Mouse (Mus musculus) frontal cortex, postnatal 36 days (tissue): ENCODE data around the gene Fdxr.

Source experiments
- DNase-seq, 2 experiments: peaks; one replicate each; pipeline ENCODE4 v3.0.0; 2022; ENCODE audit warnings: low spot score in 2 of 2

Fdxr gene

DNA sequence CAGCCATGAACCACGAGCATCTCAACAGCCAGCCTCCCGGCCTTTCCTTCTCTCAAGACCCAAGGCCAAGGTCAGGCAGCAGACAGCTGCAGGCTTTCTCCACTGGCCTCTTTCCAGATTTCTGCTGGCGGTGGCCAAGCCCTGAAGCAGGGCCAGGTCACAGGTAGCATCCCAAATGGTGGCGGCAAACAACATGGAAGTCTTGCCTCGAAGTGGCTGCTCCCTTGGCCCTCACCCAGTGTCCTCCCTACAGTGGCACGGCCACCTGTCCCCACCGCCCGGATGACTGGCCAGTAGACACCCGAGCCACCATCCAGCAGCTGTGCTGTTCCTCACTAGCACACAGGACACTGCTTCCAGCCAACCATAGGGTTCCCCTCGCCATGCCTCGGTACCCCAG lies 35.4 kb downstream of the Fdxr start:
- DNase-seq: no peak

DNA sequence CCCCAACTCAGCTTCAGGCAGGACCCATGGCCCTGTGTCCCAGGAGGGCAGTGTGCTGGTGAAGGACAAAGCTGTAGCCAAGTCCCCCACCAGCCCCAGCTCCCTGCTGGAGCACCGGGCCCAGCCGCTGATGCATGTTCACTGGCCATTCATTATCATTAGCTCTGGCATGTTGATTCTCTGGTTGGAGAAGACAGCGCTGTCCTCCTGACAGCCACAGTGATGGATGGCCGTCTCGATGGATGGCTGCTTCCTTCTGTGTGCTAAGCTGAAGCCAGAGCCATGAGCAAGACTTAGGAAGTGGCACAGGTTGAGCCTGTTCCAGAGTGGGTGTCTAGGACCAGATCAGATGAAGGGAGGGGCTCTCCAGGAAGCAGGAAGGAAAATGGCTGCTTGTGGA lies 40.3 kb downstream of the Fdxr start:
- no peak for DNase-seq

DNA sequence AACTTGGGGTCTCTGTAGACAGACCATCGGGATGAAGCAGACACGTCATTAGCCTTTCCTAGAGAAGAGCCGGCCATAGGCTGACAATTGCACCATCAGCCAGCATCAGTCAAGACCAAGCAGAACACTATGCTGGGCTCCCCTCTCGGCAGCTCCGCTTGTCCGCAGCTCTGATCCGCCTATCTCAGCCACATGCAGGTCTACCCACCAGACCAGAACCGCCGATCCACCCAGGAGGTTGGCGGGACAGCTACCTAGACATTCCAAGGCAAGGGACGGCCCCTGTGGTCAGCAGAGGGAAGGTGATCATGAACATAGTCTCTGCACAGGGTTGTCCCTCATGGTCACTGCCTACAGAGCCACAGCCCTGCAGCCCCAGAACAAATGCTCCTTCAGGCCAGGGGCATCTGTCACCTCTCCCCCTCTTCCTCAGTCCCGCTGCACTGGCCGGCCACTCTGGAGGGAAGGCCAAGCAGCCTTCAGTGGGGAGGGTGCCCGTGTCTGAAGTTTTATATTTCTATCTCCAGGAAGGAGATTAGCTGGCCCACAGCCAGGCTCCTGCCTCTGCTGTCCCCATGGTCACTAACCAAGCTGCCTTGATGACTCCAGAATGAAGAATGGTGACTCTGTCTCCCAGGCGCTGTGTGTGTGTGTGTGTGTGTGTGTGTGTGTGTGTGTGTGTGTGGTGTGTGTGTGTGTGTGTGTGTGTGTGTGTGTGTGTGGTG lies 42.4 kb downstream of the Fdxr start:
- no peak for DNase-seq

DNA sequence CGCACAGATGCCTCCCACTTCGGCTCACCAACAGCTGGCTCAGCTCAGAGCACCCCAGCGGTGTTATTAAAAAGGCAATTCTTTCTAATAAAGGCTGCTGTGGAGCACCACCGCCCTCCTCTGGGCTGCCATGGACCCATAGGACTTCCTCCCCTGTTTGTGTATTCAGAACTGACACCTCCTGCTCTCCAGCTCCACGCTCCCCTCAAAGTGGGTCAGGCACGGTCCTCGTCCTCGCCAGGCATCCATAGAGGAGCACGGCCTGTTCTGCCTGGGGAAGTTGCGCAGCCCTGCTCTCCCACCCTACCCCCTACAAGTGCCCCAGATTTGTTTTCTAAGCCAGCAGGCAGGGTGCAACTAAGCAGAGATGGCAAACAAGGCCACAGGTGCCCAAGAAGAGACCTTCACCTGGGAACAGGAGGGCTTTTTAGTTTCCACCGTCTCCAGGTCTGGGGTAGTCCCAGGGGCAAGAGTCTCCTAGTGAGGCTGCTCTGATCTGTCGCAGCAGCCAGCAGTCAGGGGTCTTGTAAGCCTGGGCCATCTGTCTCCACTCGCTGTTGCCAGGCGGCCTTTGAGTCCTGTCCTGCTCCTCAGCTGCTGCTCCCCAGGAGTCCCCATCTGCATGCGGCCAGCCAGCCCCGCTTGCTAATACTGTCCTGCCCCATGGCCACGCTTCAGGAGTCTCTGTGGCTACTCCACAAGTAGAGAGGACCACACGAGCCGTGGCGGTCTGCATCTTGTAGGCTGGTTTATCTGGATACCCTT lies 43.1 kb downstream of the Fdxr start:
- peak; percentile 40 to 54 for DNase-seq

DNA sequence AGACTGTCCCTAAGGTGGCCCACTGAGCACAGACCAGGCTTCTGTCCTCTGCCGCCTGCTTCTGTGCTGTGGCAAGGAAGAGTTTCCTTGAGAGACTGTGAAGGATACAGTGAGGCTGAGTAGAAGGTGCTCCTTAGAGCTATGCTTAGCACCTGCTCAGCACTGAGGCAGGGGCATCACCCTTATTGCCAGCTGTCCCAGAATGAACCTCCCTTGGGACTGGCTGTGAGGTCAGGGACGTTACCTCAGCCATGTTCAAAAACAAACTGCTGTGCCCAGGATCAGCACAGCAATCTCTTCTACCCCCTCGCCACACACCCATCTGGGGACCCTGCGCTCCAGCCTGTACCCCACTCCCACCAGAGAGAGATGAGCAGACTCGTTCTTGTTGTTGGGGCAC lies 44.0 kb downstream of the Fdxr start:
- DNase-seq: no peak

DNA sequence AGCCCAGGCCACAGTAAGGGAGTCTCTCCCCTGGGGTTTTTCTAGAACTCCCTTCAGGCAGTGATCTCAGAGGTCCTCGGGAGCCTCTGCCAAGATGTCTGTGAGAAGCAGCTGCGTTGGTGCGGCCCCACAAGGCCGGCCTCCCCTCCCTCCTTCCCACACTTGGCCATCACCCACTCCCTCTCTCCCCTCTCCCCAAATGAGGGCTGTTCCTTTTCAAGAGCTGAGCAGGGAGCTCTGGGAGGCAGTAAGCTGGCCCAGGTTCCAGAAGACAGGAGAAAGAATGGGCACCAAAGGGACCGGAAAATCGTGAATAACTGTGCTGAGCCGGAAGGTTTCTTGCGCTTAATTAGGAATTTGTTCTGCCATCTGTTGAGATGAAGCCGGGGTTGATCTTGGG lies 44.9 kb downstream of the Fdxr start:
- no peak for DNase-seq

DNA sequence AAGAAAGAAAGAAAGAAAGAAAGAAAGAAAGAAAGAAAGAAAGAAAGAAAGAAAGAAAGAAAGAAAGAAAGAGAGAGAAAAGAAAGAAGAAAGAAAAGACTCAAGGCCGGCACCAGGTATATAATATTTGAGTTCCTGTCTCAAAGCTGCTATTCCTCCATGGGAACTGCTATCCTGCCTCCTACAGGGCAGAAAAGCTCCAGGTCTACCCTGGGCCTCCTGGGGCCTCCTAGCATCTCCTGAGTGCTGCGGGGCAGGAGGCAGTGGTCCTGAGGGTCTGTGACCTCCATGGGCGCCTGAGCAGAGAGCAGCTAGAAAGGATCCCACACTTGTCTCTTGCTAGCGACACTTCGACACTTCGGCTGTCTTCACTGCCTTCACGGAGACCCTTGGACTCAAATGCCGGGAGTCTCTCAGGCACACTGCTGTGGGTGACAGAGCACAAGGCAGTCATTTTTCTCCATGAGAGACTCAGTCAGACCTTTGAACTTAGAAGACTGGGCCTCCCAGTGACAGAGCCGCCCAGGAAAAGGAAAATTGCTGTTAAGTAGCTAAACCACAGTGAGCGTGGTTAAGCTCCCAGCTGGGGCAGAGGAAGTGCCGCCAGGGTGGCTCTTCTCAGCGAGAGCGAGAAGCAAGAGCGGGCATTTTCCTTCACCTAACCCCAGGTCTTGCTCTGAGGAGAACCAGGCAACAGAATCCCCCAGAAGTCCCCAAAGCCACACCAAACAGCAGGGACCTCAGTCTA lies 45.5 kb downstream of the Fdxr start:
- no peak for DNase-seq

DNA sequence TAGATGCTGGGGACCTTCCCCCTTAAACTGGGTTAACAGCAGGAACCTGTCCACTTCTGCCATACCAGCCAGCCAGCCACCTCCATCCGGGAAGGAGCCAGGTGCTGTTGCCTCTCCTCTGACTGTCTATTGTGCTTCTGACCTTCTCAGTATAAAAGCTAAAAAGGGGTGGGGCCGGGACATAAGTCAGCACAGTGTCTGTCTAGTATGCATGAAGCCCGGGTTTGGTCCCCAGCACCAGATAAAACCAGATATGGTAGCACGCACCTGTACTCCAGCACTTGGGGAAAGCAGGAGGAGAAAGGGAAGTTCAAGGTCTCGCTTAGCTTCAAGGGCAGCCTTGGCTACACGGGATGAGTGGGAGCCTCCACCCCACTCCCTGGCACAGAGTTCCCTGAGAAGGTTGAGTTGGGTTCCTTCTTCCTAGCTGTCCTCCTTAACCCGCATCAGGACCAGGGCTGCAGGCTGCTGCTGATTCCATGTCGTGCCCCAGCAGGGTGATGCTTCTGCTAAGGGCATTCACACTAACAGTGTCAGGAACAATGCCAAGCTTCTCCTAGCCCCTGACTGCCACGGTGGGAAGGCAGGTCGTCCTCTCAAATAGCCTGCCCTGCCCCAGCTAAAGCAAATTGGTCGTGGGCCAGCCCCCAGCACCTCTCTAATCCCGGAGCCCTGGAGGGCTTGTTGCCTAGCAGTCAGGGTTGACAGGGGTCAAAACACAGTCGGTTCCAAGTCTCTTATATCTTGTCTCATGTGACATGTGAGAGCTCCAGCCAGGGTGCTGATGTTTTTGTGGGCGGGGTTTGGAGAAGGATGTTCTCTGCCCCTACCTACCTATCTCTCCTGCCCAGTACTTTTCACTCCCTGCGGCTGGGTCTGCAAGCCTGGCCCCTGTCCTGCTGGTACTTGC lies 47.6 kb downstream of the Fdxr start:
- no peak for DNase-seq

DNA sequence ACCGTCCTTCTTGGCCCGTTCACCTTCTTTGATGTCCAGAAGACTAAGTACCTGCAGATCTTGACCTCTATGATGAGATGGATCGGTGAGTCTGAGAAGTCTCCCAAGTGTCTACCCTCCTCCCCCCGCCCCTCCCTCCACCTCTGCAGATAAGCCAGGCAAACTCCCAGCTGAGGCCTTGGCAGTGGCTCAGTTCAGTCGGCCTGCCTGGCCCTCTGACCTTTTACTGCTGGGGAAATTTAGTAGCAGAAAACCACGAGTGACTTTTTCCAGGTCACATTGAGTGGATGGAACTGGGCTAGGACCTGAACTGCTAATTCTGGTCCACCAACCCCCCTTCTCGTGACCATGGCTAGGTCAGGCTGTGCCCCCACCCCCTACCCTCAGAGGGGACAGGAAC lies 48.4 kb downstream of the Fdxr start:
- no peak for DNase-seq

DNA sequence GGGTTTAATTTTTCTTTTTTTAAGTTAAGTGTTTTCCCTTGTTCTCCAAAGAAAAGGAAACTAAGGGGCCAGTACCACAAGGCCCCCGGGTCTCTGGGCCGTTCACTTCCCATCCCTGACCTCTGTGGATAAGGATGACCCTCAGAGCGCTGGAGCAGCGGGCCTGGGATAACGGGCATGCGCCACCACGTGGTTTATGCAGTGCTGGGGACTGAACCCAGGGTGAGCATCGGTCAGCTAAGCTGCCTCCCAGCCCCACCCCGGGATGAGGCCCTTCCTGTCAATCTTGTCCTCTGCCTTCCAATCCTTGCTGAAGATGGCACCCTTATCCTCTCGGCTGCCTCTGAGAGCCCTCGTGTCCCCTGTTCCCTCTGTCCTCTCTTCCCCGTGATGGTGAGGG lies 49.2 kb downstream of the Fdxr start:
- no peak for DNase-seq

DNA sequence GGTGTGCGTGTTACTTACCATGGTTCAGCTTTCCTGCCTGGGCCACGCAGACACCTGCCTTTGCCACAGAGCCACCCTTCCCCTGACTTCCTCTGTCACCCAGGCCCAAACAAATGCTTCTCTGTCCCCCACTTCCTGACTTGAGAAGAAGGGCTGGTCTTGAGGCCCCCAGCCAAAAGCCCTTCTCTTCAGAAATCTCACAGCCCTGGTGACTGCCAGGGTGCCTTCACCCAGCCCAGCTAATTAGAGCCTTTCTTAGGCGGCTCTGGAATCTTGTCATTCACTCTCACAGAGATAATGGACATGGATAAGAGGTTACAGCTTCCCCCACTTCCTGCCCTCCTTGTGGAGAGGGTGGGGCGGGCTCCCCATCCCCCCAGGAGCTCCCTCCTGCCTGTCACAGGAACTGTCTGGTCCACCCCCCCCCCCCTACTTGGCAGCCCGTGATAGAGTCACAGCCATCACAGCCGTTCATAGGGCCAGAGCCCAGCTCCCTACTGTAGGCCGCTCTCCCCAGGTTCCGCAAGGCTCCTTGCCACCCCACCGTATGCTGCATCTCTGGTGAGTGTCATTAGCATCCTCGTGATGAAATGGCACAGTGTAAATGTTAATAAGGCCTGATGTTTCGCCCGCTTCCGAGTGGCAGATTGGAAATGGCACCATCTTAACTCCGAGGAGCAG lies 49.9 kb downstream of the Fdxr start:
- no peak for DNase-seq

DNA sequence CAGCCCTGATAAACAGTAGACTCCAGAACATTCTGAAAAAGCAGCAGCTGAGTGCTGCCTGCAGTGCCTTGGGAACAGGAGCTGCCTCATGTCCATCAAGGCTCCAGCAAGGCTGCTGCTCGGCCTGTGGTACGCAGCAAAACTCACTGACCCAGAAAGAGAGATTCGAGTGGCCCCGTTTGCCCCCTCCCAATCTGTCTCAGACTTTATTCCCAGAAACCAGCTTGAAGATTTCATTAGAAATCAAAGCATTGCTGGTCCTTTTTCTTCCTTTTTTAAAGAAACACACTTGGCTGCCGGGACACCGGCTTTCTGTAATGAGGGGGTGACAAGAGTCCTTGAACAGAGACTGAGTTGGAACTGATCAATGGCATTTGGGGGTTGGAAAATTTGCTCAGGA lies 51.5 kb downstream of the Fdxr start:
- DNase-seq: peak in 1 of 2 experiments; percentile 31

DNA sequence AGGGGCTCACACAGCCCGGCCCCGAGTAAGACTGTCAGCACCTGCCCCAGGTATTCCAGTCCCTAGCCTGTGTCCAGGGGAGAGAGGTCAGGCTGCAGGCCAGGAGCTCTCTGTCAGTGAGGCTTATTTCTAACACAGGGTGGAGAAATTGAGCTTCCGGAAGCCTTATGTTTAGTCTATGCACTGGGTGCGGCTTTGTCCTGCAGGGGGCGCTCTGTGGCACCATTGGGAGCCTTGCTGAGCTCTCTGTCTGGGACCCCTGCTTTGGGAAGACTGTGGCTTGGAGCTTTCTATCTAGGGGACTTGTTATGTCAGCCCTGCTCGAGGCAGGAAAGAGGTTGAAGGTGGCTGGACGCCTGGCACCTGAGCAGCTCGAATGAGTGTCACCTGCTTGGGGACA lies 52.0 kb downstream of the Fdxr start:
- DNase-seq: peak; percentile 27 to 53

DNA sequence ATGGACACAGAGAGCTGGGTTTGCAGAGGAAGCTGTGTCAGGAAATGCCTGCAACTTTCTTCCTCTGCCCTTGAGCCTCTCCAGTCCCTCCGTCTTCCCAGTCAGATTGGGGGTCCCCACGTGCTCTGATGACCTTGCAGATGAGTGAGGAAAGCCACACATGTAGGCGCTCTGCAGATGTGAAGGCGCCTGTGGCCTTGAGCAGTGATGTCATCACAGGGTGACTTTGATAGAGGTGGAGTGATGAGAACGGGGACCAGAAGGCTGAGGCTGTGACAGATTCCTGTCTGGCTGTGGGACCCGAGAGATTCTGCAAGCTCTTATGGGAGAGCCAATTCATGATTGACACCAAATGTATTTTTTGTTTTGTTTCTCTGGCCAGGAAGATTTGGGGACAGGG lies 53.0 kb downstream of the Fdxr start:
- DNase-seq: no peak

DNA sequence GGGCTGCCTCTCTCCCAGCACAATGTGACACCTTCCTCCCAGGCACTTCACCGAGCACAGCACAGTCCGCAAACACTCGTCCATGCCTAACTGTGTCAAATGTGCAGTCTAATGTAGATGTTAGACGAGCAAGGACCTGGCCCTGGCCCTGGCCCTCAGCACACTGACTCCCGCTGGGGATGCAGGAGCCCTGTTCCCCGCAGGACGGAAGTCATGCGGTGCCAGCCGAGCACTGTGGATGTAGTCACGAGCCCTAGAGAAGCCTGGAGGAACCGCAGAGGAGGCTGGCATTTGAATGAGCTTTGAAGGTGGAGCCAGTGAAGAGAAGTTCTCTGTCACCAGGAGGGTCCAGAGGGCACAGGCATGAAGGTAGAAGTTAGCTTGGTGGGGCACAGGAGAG lies 53.4 kb downstream of the Fdxr start:
- no peak for DNase-seq

DNA sequence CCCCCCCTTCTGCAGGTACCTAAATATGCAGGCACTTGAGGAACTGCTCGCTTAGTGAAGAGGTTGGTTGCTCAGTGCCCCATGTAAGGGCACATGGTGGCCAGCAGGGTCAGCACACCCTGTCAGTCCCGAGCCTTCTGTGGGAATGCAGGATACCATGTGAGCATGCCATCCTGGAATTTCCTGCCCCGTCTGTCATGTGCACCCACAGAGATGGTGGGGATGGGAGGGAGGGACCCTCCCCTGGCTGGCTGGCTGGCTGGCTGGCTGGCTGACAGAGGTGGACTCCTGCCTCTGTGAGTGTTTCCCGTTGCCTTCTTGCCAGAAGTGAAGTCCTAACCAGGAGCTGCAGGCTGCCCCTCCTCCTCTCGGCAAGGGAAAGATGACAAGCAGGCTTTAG lies 54.3 kb downstream of the Fdxr start:
- no peak for DNase-seq

DNA sequence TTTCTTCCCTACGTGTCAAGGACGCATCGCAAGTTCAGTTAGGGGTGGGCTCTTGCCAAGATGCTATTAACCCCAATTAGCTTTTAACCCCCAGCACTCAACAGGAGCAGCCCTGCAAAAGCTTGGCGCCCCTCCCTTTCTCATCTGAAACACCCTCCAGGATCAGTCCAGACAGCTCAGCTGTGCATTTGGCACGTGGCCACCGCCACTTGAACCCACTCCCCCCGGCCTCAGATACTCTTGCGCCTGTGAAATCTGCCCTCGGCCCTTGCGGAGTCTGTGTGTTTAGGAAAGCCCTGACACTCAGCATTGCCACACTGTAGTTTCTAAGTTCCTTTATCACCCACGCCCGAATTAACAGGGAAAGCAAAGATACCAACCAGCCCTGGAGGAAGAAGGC lies 54.8 kb downstream of the Fdxr start:
- no peak for DNase-seq

DNA sequence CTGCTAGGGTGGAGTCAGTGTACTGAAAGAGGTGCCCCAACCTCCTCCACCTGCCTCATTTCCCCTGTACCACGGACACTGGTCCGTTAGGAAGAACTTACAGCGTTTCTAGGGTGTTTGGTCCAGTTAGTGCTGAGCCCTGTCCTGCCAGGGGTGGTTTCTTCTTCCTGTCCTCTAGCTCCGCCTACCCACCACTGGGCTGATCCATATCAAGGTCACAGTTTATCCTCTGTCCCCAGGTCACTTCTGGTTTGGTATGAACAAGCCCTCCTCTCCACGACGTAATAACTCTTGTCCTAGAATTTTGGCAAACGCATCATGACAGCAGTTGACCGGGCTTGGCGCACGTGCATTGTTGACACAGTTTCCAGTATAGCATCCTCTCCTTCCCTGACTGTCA lies 57.2 kb downstream of the Fdxr start:
- DNase-seq: no peak

DNA sequence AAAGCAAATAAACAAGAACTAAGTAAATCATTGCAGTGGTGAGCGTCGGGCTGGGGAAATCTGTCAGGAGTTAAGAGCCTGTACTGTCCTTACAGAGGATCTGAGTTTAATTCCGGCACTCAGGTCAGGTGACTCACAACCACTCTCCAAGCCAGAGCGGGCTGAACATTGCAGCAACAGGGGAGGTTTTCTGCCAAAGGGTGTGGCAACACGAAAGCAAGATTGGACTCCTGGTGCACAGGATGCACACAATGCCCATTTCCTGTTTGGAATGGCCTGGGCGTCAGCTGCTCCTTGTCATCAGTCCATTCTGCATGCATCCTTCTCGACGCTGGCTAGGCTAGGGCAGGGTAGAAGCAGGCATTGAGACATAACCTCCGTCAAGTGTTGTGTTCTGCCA lies 57.6 kb downstream of the Fdxr start:
- DNase-seq: no peak
